Mouse (Mus musculus) heart, postnatal 0 days (tissue): ENCODE measurements around the gene H2-D1.

Experiments used
- CTCF ChIP-seq: IDR thresholded peaks from 2 replicates; pipeline ENCODE4 v1.5.1; 2016; ENCODE audit warnings: antibody characterized with exemption, control low read depth, low read depth
- EP300 ChIP-seq: IDR thresholded peaks from 2 replicates; pipeline ENCODE4 v1.6.1; 2016; ENCODE audit warnings: antibody characterized with exemption, low read depth

GRCm38 (mm10) chr17:35241305-35242014 is 21.1 kb upstream of the H2-D1 start, which contains the start of gene Ddx39b:
- TF ChIP-seq CTCF (no peak), EP300 (peak; percentile 96; the same call in 1 of the 2 replicates)
